Mouse (Mus musculus): ENCODE results near the gene Snf8. TPM values are rescaled to one million over a fixed set of nuclear protein-coding genes. Genes with fewer than 3 reads are reported as not detected.

The Snf8 gene
- polyA plus RNA-seq, 1 experiment from 2014 or later: 125 TPM

DNA sequence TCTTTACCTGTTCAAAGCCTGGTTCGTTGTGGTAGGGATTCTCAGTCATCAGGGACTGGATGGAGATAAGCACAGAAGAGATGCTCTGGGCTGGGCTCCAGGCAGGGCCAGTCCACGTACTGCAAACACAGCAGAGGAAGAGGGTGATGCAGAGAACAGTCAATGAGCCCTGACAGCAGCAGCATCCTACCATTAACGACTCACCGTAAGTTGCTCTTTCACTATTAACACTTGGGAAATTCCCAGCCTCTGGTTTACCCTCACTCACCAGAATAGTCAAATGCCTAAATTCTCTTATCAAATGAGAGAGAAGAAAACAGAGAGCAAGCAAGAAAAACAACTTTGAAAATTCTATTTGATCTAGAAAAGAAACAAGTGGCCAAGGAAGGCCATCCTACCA is 23.6 kb downstream of the Snf8 start:
- WGBS: 90% methylated on average over 4 of the region's 4 CpGs
- Histone ChIP-seq H3K36me3 (peaks cover 65% of the 10 kb centered on the region), H3K4me3 (replicated peaks) (no peak overlapping the region), H3K9ac (replicated peaks) (no peak overlapping the region), H3K27me3 (replicated peaks) (no peaks in the 10 kb centered on the region), H3K9me3 (replicated peaks) (no peaks in the 10 kb centered on the region), H3K4me1 (peaks cover 12% of the 10 kb centered on the region), H3K4me2 (no peak overlapping the region), H3K27ac (replicated peaks) (no peak overlapping the region)
- no peak for ATAC-seq (ENCODE audit: low FRiP score)

DNA sequence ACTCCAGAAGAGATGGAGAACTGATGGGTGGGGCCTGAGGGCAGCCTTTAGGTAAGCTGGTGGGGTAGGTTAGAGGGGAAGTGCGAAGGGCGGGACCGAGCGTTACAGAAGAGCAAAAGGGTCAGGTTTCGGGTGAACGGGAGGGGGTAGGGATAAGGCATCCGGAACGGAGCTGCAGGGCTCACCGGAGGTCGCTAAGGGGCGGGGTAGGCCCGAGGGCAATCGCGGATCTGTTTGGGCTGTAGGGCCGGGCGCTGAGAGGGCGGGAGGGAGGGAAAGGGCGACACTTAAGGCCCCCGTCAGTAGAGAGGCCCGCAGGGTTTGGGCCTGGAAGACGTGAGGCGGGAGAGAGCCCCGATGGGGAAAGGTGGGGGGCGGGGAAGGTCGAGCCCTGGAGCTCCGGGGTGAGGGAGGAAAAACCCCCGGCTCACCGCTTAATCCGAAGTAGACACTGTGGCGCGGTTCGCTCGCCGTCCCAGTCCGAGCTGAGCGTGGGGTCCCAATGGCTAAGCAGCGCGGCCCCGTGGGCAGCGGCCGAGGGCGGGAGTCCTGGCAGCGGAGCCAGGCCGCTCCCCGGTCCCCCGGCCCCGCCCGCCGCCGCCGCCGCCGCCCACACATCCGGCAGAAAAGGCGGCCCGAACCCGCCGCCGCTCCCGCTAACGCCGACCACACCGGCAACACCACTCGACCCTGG is 30.0 kb downstream of the Snf8 start:
- Histone ChIP-seq H3K27ac (replicated peaks) (peak overlapping the region; percentile 84), H3K4me2 (peak overlapping the region; percentile 90), H3K9ac (replicated peaks) (peak overlapping the region; percentile 81), H3K36me3 (peaks cover 17% of the 10 kb centered on the region), H3K4me1 (peaks cover 28% of the 10 kb centered on the region), H3K27me3 (replicated peaks) (no peaks in the 10 kb centered on the region), H3K9me3 (replicated peaks) (no peaks in the 10 kb centered on the region), H3K4me3 (replicated peaks) (peak overlapping the region; percentile 84)
- peak; percentile 58 for ATAC-seq (ENCODE audit: low FRiP score)
- WGBS: under 1% methylated on average over 42 of the region's 64 CpGs

DNA sequence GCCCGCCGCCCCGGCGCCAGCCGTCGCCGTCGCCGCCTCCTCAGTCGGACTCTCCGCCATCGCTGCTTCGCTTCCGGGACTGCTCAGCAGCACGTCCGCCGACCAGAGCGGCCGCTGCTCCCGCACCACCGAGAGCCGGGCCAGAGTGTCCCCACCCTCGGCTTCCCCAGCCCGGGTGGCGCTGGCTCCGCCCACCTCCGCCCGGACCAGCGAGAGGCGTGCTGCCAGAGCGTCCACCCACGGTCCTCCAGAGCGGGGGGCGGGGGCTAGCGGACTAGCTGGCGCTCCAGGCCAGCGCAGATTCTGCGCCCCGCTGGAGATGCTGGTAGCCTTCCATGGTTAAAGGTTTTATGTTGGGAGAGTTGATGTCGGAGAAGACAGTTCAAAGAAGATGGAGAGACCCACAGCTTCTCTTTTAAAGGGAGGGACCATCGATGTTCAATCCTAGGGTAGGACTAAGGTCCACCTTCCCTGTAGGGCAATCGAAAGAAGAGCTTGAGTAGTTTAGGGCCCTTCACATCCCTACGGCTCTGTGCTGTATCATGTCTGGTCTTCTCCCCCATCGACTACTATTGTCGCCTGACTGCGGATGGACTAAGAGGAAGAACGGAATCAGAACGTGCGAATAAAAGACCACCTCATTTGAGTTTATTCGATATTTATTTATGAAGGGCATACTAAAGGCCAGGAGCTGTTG is 30.7 kb downstream of the Snf8 start, which contains the start of gene Ube2z:
Gene Ube2z, minus strand, starts transcription at position 174 of the 697 bp plus-strand sequence.
- Histone ChIP-seq H3K4me2 (peak within 1 kb of the TSS; percentile 90), H3K36me3 (peaks cover 12% of the 10 kb centered on the region), H3K27ac (replicated peaks) (peak within 1 kb of the TSS; percentile 84), H3K9ac (replicated peaks) (peak within 1 kb of the TSS; percentile 81), H3K4me3 (replicated peaks) (peak within 1 kb of the TSS; percentile 84), H3K9me3 (replicated peaks) (no peaks in the 10 kb centered on the region), H3K27me3 (replicated peaks) (no peaks in the 10 kb centered on the region), H3K4me1 (peaks cover 28% of the 10 kb centered on the region)
- 3% methylated on average over 49 of the region's 50 CpGs for WGBS
- peak; percentile 99 for ATAC-seq (ENCODE audit: low FRiP score)

DNA sequence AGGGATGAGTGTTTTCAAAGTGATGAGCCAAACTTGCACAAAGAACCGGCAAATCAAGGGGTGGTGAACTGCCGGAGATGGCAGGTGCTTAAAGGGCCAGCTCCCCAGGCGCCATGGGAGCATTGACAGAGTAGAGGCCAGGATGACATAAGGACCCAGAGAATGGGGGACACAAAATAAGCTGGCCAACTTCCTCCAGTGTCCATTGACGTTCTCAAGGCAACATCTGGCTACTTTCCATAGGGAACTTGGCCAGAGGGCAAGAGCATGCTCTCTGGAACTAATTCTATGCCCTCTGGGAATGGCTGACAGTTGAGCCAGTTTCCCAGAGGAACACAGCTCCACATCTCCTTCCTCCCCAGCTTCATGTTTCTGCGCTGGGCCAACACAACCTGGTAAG is 33.5 kb downstream of the Snf8 start:
- no peak for ATAC-seq (ENCODE audit: low FRiP score)
- Histone ChIP-seq H3K9me3 (replicated peaks) (no peaks in the 10 kb centered on the region), H3K27ac (replicated peaks) (no peak overlapping the region), H3K4me1 (peaks cover 20% of the 10 kb centered on the region), H3K4me2 (no peak overlapping the region), H3K4me3 (replicated peaks) (no peak overlapping the region), H3K9ac (replicated peaks) (no peak overlapping the region), H3K27me3 (replicated peaks) (no peaks in the 10 kb centered on the region), H3K36me3 (peaks cover 20% of the 10 kb centered on the region; the same call in 1 of the 2 replicates)
- 62% methylated on average over 5 of the region's 5 CpGs for WGBS

DNA sequence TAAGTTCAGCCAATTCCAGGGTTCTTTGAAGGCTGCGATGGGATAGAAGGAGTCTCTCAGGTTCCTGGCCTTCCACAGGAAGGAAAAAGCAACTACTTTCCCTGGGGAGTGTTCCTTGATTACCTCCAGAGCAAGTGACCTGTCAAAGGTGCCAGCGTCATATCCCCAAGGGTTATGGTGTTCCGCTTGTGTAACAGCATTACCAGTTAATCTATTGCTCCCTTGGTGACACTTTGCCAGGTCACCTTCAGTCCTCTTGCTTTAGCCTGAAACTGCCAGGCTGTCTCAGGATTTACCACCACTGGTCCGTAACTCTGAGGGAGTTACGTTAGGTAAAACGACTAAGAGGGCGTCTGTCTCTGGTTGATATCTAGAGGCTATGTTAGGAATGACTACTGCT is 35.7 kb downstream of the Snf8 start:
- H3K36me3 ChIP-seq: peaks cover 20% of the 10 kb centered on the region; the same call in 1 of the 2 replicates
- H3K4me3 ChIP-seq (replicated peaks): no peak overlapping the region
- H3K4me1 ChIP-seq: peaks cover 26% of the 10 kb centered on the region
- no peak overlapping the region for H3K27ac ChIP-seq (replicated peaks)
- no peaks in the 10 kb centered on the region for H3K9me3 ChIP-seq (replicated peaks)
- 85% methylated on average over 7 of the region's 7 CpGs for WGBS
- no peak overlapping the region for H3K9ac ChIP-seq (replicated peaks)
- no peak for ATAC-seq (ENCODE audit: low FRiP score)
- H3K4me2 ChIP-seq: no peak overlapping the region
- H3K27me3 ChIP-seq (replicated peaks): no peaks in the 10 kb centered on the region

DNA sequence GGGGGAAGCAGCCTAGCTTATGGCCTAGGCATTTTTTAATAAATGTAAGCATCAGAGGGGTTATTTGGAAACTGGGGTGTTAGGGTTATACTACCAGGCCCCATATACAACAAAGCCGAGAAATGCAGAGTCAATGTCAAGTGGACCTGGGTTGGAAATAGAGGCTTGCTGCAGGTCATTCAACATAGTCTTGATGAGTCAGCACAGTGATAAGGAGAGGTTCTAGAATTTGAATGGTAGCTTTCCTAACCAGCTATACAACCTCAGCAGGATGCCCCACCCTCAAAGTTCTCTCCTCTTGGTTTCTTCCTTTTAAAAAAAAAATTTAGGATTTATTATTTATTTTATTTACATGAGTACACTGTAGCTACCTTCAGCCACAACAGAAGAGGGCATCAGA is 36.3 kb downstream of the Snf8 start:
- no peak for ATAC-seq (ENCODE audit: low FRiP score)
- H3K9ac ChIP-seq (replicated peaks): no peak overlapping the region
- no peak overlapping the region for H3K27ac ChIP-seq (replicated peaks)
- WGBS: 97% methylated on average over 1 of the region's 1 CpGs
- H3K4me2 ChIP-seq: no peak overlapping the region
- H3K36me3 ChIP-seq: peaks cover 20% of the 10 kb centered on the region; the same call in 1 of the 2 replicates
- H3K9me3 ChIP-seq (replicated peaks): no peaks in the 10 kb centered on the region
- no peaks in the 10 kb centered on the region for H3K27me3 ChIP-seq (replicated peaks)
- H3K4me1 ChIP-seq: peaks cover 22% of the 10 kb centered on the region
- no peak overlapping the region for H3K4me3 ChIP-seq (replicated peaks)

DNA sequence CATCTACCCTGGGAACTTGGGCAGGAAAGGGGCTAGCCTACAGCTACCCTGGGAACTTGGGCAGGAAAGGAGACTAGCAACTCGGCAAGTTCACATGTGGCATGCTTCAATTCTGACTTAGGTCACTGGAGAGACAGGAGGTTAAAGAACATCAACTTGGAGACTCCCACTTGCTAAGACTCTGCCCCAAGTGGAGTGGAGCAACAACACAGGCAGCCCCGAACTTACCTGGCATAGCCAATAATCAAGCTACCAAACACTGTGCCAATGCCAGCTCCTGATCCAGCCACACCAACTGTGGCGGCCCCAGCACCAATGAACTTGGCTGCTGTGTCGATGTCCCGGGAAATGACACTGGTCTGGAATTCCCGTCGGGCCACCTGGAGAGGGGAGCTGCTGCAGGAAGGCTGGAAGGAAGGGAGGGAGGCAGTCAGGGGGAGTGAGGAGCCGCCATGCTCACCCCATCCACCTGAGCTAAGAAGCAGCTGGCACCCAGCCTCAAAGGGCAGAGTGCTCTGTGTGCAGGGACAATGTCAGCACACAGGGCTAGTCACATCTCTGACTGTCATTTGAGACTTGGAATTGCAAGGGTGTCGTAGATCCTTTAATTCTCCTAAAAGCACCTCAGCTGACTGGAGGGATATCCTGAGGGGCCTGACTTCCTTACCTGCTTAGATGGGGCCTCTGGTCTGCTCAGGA is 38.8 kb downstream of the Snf8 start:
- Histone ChIP-seq H3K27ac (replicated peaks) (no peak overlapping the region), H3K36me3 (peaks cover 20% of the 10 kb centered on the region; the same call in 1 of the 2 replicates), H3K9me3 (replicated peaks) (no peaks in the 10 kb centered on the region), H3K4me1 (peaks cover 25% of the 10 kb centered on the region), H3K27me3 (replicated peaks) (no peaks in the 10 kb centered on the region), H3K4me2 (peak overlapping the region; percentile 74), H3K9ac (replicated peaks) (peak overlapping the region; percentile 69; the same call in 1 of the 2 replicates), H3K4me3 (replicated peaks) (peak overlapping the region; percentile 57)
- no peak for ATAC-seq (ENCODE audit: low FRiP score)
- WGBS: 87% methylated on average over 9 of the region's 9 CpGs

DNA sequence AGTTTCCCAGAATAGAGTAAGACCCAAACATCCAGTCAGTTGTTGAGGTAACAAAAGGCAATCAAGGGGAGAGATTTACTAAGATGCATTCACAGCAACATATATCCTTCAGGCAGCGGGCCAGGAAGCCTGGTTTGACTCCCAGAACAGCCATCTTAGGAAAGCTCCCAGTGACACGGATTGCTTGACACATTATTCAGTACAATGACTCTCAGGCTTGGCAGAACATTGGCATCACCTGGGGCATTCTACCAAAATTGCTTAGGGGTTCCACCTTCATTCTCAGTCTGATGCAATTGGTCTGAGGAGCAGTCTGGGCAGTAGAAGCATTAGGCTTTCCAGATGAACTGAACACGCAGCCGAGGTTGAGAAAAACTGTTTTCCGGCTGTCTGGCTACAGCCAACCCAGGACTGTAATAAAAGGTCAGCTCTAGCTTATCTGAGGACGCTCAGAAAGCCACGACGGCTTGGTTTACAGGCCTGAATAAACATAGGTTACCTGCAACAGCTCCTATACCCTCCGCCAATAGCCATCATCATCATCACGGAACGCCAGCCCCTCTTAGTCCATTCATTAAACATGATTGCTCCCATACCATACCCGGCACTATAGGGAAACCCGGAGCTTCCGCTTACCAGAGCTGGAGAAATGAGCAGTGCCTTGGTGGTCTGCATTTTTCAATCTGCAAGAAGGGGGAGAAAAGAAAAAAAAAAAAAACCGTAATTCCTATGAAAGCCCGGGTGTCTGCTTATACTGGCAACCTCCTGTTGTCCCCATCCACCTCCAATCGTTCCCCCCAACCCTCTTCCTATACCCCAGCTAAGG is 39.9 kb downstream of the Snf8 start:
- 19% methylated on average over 17 of the region's 17 CpGs for WGBS
- Histone ChIP-seq H3K27ac (replicated peaks) (peak overlapping the region; percentile 81), H3K9me3 (replicated peaks) (no peaks in the 10 kb centered on the region), H3K4me1 (peaks cover 25% of the 10 kb centered on the region), H3K36me3 (peaks cover 18% of the 10 kb centered on the region; the same call in 1 of the 2 replicates), H3K4me2 (peak overlapping the region; percentile 74), H3K9ac (replicated peaks) (peak overlapping the region; percentile 69), H3K4me3 (replicated peaks) (peak overlapping the region; percentile 57), H3K27me3 (replicated peaks) (no peaks in the 10 kb centered on the region)
- no peak for ATAC-seq (ENCODE audit: low FRiP score)

DNA sequence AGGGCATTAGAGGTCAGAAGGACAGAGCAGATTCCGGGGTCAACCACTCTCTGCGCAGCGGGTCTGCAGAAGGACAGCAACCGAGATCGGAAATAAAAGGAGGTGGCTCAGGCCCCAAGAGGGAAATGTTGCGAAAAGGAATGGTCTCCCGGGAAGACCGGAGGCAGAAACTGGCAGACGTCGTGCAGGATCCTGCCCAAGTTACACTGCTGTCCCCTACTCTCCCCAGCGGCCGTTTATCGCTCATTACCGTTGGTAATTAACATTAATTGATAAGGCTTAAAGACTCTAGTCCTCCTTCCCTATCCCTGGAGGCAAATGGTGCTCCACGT is 40.5 kb downstream of the Snf8 start:
- Histone ChIP-seq H3K4me3 (replicated peaks) (peak overlapping the region; percentile 57), H3K9ac (replicated peaks) (peak overlapping the region; percentile 69), H3K36me3 (peaks cover 18% of the 10 kb centered on the region; the same call in 1 of the 2 replicates), H3K27ac (replicated peaks) (peak overlapping the region; percentile 81), H3K4me2 (peak overlapping the region; percentile 74), H3K27me3 (replicated peaks) (no peaks in the 10 kb centered on the region), H3K4me1 (peaks cover 25% of the 10 kb centered on the region), H3K9me3 (replicated peaks) (no peaks in the 10 kb centered on the region)
- no peak for ATAC-seq (ENCODE audit: low FRiP score)
- under 1% methylated on average over 15 of the region's 15 CpGs for WGBS

DNA sequence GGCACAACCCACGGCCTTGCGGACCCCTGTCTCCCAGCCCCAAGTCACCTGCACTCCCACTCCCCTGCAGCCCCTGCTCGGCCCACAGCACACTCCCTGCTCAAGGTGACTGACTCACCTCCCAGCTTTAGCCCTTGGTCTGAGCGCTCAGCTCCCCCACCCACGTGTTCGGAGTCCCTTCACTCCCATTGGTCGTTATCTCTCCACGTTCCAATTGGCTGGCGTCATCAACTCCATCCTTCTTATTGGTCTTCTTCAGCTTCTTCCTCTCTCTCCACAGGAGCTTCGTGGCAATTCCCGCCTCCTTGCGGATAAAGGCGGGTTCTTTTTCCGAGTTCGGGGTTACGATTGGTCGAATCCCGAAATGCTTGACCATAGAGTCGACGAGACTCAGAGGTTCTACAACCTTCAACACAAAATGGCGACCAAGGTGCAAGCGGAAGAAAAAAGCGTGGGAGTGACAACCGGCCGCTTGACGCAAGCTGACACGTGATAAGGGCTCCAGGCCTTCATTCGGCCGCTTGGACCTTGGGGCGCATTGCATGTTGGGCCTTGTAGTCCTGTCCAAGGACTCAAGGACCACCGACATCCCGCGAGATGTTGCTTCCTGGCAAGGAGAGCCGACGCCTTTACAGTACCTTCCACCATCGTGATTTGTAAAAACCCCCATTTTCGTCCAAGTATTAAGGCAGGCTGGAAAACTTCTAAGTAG is 41.0 kb downstream of the Snf8 start, which contains the start of gene Atp5g1:
Gene Atp5g1, minus strand, starts transcription at position 162 of the 712 bp plus-strand sequence.
- Histone ChIP-seq H3K4me3 (replicated peaks) (peak within 1 kb of the TSS; percentile 57), H3K27ac (replicated peaks) (peak within 1 kb of the TSS; percentile 88), H3K27me3 (replicated peaks) (no peaks in the 10 kb centered on the region), H3K36me3 (peaks cover 15% of the 10 kb centered on the region; the same call in 1 of the 2 replicates), H3K9me3 (replicated peaks) (no peaks in the 10 kb centered on the region), H3K4me1 (peaks cover 25% of the 10 kb centered on the region), H3K4me2 (peak within 1 kb of the TSS; percentile 74), H3K9ac (replicated peaks) (peak within 1 kb of the TSS; percentile 69)
- WGBS: under 1% methylated on average over 37 of the region's 37 CpGs
- ATAC-seq (ENCODE audit: low FRiP score): peak; percentile 97
